Mouse (Mus musculus) adrenal gland, adult 8-10 months (tissue): ENCODE measurements around the gene Spats2l. TPM values are rescaled to one million over a fixed set of nuclear protein-coding genes. Genes with fewer than 3 reads are reported as not detected.

ENCODE experiments used
- DNase-seq: peaks from one replicate; pipeline ENCODE4 v3.0.0; 2022
- total RNA-seq, 4 experiments: library from RNA; stranded (reverse); gene quantifications; 2 replicates each; pipeline ENCODE4 v1.2.4; 2022

Spats2l gene
- total RNA-seq, 4 experiments from 2014 or later, result 3.6 to 4.7 (median 4.1) TPM

DNA sequence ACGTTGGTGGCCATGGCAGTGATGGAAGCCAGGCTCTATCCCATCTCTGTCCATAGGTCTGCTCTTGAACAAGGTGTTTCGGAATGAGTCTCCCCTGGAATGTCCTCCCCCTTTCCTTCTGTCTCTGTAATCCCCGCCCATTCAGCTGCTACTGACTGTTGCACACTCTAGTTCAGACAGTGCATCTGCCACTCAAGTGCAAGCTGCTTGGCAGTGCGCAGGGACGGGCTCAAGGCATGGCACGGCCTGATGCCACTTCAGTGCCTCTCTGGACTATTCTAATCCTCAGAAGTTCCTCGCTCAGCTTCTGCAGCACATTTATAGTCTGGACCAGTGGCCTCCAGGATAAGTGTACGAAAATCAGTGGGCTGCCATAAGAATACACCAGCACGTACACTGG lies 52.3 kb downstream of the Spats2l start:
- no peak for DNase-seq

DNA sequence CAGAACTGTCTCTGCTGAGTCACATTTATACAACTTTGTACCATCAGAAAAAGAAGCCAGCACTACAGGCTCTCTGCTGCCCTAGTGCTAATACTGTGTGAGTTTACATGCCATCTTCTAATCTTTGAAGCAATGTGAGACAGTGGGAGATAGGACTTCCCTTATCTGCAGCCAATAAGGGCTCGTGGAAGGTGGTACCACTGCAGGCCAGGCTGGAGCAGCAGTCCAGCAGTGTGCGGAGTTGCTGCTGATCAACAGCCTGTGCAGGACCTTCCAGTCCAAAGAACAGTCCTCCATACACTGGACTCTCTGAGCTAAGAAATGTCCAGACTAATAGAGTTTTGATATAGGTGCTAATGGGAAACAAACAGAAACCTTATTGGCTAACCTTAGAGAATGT lies 59.2 kb downstream of the Spats2l start:
- DNase-seq, result no peak

DNA sequence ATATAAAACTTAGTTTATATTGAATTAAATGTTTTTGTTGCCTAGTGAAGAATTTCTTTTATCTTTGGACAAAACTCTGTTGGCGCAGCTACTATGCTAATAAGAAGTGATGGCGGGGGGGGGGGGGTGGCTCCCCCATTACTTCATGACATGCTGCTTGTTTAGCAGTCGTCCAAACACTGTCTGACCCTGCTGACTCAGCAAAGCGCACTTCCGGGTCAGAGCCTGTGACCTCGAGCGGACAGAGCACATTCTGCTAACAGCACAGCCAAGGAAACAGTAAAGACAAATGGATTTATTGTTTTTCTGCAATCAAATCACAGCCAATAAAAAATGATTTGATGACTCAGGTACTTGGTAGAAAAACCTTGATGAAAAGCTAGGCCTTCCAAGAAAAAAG lies 61.2 kb downstream of the Spats2l start:
- peak; percentile 40 for DNase-seq

DNA sequence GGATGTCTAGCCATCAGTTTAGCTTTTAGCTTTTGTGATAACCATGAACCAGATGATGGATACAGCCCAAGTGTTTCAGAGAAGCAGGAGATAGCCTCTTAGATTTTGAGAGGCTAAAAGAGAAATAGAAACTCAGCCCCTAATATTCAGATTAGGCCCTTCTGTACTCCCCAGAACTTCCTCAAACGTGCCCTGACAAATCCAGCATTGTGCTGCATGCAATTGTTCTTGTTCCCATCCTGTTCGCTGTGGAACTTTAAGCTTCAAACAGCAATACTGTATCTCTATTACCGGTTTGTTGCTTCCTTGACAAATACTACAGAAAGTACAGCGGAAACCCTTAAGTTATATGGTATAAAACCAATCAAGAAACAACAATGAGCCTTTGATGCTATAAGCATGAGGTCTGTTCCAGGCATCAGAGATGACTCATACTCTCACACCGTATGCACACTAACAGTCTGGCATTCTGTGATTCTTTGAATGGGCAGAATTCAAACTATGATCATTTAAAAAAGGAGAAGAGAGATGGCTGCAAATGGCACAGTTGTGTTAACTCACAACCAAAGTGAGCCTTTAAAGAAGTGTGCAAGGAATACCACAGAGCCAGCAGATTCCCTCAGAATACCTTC lies 62.8 kb downstream of the Spats2l start:
- no peak for DNase-seq

DNA sequence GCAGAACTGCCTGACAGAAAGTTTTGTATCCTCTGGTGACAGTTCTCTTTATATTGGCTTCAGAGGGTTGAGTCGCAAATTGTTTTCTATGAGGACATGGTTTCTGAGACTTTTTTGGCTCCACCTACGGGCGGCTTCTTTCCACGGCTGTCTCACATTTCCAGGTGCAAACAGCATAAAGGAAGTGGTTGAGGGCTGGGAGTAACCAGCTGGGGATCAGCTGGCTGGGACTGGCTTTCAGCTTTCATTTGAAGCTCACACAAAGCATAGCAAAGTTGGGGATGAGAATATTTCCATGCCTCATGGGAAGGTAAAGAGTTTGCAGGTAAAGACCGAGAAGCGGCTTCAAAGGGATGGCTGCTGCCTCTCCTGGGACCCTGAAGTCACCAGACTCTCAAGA lies 65.9 kb downstream of the Spats2l start:
- DNase-seq, result no peak

DNA sequence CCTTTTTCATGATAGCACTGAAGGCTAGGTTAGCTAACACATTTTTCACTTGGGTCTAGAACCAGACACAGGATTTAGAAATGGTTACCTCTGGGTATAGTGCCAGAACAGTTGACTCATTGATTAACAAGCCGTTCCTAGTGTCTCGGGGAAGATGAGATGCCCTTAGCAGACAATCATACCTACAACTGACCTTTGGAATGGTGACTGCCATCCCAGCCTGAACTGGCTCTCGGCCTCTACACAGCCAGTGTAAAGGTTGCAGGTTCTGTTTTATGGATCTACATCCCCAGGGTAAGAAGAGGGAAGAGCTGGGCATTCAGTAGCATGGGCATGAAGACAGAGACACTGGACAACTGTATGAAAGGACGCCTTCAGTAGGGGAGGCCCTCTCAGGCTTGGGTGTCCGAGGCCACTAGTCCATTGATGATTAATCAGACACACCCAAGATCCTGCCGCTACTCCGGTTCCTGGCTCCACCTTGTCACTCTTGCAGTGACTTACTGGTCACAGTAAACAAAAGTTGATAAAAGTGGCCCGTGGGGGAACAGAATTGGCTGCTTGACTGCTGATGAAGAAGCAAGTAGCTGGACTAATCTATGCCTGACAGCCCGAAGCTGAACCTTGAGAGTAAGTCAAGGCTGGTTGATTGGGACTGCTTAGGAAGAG lies 71.2 kb downstream of the Spats2l start:
- no peak for DNase-seq

DNA sequence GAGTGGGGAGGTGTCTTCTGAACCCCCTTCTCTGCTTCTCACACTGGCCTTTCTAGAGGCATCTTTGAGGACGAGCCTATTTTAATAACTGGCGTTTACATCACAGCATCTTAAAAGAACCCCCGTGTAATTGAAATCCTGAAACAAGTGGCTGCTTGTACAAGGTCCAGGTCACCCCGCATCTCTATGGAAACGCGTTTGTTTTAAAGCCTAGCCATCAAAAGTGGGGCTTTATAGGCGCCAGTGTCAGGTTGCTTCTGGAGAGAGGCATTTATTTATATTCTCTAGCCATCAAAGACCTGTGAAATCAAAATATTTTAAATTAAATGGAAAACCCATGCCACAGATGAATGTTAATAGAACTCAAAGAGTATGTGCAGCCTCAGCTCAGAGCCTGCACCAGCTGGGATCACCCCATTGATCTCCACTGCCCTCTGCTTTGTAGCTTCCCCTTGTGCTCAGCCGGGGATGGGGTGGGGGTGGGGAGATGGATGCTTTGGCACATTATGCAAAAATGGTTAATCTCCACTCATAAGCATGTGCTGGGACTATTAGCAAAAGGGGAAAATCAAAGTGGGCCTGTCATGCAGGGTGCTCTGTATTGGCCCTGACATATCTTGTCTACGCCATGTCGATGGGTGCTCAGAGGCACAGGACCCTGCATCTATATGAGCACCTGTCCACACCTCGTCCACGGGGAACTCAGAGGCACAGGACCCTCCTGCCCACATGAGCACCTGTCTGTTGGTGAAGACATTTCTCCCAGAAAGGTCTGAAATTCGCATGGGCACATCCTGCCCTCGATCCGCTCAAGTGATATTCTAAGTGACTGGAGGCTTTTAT lies 73.1 kb downstream of the Spats2l start:
- DNase-seq, result no peak

DNA sequence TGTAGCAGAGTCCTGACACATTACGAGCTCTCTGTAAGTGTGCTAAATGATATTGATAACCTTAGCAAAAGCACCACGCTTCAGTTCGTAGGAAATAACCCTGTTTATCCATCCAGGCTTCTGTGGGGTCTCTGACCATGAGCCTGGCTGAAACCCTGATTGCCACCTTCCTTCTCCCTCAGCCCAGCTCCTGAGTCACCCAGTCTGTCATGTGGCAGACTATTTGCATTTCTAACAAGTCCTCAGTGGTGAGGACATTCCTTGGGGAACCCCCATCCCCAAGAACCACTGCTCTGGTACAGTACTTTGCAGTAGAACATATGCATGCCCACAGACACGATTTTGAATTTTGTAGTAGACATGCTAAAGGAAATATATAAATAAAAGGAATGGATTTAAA lies 75.1 kb downstream of the Spats2l start:
- no peak for DNase-seq

DNA sequence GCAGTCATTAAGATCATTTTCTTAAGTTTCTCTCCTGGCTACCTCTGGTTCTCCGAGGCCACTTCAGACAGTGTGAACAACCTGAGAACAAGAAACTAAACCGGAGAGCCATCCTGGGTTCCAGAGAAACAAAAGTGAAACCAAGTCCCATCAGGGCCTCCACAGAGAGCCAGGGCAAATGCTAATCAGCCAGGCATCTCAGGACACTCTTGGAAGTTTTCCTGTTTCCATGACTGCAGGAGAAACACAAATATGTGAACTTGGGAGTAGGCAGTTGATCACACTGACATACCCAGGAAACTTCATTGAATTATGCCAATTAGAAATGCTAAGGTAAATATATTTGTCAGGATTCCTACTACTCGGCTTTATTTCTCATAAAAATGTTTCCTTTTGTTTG lies 76.0 kb downstream of the Spats2l start:
- DNase-seq, result peak; percentile 6

DNA sequence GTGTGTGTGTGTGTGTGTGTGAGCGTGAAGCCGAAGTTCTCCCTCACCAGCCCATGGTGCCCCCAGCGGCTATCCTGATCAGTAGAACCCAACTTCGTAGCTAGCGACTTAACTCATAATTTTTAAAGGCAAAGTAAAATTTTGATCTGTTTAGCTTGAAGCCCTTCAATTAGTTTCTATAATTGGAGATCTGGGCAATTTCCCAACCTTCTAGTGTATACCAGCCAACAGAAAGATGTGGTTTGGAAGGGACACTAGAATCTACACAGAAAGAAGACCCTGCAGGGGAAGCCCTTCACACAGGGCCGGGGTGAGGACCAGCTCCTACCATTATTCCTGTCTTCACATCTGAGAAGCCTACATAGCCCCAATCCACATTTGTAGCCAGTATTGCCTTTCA lies 77.9 kb downstream of the Spats2l start:
- DNase-seq, result no peak

DNA sequence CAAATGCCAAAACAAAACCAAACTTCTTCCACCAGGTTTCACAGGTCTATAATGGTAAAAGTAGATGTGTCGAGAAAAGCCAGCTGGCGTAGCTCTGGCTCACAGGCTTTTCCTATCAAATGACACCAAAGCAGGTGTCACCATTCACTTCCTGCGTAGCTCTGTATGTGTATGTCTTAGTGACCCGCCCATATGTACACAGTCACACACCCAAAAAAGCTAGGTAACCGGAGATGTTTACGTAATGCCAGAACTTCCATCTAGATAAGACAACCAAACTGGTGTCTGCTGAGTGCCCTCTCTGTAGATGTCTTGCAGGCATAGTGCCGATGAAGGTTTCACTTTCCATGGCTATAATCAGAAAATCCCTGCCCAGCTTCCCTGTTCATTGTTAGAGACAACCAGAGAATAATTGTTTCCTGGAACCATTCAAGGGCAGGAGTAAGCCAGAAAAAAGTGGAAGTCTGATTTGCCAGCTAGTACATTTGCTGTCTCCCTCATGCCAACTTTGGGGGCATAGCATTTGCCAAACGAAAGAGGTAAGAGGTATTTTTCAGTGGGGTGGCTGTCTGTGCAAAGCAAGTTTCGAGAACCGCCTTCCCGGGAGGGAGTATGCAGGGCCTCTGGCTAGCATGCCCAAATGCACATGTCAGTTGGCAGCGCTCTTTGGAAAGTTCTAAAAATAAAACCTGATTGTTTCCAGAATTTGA lies 78.8 kb downstream of the Spats2l start:
- no peak for DNase-seq

DNA sequence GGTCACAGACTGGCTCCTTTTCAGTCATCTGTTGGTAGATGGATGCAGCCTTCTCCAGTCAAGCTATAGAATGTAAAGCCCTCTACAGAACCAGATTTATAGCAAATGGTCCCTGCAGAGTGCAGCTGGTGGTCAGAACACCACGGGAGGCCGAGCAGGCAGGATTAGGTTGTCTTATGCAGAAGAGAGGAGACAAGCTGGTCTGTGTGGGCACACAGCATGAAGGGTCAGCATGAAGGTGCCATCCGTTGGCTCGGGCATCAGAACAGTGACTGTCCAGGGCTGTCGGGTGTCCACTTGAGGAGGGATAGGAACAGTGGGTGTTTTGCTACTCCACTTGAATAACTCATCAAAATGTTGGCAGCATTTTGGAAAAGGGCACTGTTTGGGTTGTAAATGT lies 83.8 kb downstream of the Spats2l start:
- no peak for DNase-seq

DNA sequence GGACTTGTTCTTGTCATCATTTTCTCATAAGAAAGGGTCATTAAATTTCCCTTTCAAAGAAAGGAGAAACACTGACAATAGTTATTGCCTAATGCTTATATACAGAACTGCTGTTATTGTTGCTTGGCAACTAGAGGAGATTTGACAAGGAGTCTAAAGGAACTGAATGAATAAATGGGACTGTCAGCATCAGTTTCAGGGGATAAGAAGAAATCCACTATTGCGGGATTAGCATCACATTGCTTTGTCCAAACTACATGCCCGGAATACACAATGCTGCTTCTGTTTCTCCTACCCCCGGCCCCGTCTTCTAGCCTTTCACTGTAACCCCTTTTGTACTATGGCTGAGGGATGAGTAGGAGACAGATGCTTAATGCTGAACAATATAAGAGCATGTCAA lies 88.1 kb downstream of the Spats2l start:
- DNase-seq, result no peak

DNA sequence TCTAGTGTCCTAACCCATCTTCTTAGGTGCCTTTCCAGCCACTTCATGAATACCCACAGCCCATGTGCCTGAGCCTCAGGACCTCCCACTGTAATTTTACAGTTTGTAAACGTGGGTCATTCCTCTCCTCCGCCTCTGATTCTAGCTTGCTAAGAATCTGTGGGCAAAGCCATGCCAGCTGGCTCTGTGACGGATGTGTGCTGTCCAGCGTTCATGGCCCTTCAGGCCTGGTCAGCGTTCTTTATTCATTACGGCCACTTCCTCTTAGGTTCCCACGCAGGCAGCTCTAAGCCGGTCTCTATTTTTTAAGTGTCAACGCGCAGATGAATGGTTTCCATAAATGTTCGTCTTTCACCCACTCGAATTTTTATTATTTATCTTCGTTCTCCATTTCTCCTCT lies 94.7 kb downstream of the Spats2l start:
- DNase-seq, result no peak

DNA sequence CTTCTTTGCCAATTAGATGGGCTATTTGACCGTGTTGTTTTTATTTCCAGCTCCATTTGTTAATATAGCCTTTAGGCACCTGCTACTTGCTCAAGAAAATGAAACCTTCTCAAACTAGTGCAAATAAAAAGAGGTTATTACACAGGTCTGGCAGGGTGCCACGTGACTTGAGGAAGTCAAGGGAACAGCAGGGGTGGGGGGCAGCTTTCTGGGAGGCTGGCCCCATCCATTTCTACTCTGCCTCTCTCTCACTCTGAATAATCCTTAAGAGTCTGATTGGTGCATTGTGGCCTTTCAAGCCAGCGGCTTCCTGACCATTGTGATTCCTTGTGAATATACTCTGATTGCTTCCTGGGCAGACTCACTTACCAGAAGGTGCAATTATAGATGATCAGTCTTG lies 98.0 kb downstream of the Spats2l start:
- no peak for DNase-seq

DNA sequence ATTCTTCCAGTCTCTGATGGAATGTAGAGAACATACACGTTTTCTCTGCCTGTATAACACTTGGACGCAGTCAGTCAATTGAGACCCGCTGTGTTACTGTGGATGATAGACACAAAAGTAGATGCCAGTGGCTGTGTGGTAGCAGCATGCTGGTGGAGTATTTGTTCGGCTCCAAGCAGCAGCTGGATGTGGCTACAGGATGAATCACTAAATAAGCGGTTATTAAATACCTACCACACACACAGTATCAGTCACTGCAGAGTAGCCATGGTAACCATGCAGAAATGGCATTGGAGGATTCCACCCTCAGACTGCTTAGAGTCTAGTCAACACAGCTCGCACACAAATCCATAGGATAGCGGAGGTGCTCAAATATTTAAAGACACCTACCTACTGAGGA lies 100.0 kb downstream of the Spats2l start:
- DNase-seq, result no peak

DNA sequence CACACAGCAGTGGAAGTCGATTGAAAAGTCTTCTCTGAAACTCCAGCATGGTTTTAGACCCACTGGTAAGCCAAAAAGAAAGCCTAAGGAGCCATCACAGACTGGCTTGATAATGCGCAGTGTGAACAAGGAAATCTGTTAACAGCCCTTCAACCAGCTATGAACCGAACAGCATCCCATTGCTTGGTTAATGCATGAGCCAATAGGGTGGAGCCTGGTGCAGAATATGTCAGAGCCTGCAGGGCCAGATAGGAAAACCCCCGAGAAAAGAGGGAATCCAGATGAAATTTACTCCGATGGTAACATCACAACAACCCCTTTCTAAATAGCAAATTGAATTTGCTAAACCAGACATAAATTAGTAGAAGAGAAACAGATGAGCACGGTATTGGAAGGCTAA lies 101.1 kb downstream of the Spats2l start:
- DNase-seq, result no peak

DNA sequence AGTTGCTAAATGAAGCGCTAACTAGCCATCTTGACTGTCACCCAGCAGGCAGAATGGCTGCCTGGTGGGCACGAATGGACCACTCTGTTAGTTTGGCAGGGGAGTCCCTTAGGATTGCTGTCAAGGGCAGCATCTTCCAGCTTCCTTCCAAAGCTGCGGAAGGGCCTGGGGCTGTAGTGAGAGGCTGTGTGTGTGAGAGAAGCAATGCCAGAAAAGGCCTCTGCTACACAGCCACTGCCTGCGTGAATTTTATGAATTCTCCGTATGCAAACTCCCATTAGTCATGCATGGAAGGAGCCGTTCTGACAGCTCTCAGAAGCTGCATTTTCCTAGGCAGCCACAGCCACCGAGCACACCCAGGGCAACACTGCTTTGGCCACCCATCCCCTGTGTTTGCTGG lies 101.5 kb downstream of the Spats2l start:
- DNase-seq, result no peak

DNA sequence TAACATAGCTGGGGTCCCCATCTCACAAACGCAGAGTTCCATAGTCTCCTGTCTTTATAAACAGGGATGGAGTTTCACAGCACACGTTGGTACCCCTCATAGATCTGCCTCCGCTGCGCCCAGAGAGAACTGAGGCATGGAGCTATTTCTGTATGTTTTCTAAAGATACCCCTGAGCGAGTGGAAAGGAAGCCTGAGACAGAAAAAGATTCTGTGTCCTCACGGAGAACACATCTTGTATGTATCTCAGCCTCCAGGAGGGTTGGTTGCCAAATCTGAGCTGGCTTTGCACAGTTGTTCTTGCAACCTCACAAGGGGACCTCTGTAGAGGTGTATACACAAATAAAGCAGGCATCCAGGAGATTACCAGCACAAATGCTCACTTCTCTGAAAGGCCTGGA lies 105.0 kb downstream of the Spats2l start:
- DNase-seq, result no peak

DNA sequence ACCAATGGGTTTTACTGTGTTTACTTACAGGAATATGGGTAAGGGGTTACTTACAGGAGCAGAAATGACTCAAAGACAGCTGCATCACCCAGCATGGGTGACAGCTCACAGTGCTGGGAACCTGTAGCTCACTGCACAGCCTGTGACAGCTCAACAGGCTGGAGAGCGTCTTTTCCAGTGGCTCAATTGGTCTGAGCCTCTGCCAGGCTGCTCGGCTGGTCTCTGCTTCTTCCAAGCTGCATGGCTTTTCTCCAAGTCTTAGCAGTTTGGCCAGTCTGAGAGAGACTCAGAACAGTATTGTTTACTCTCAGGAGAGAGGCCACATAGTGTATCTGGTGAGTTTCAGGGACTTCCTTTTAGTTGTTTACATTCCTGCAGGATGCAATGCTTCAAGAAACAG lies 110.9 kb downstream of the Spats2l start:
- no peak for DNase-seq

DNA sequence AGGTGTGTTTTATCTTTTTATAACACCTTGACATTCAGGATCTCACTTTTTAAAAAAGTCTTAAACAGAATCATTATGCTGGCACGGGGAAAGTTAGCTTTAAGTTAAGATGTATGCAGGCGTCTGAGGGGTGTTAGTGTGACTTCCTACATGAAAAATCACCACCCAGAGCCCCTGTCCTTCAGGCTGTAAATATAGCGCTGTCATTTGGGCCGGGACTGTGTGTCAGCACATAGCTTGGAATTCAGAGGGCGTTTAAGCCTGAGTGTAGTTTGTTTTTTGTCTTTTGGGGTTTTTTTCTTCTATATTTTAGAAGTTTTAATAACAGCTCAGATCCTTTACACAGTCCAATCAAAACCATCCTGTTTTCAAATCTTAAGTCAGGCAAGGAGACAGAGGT lies 115.8 kb downstream of the Spats2l start:
- DNase-seq, result no peak

DNA sequence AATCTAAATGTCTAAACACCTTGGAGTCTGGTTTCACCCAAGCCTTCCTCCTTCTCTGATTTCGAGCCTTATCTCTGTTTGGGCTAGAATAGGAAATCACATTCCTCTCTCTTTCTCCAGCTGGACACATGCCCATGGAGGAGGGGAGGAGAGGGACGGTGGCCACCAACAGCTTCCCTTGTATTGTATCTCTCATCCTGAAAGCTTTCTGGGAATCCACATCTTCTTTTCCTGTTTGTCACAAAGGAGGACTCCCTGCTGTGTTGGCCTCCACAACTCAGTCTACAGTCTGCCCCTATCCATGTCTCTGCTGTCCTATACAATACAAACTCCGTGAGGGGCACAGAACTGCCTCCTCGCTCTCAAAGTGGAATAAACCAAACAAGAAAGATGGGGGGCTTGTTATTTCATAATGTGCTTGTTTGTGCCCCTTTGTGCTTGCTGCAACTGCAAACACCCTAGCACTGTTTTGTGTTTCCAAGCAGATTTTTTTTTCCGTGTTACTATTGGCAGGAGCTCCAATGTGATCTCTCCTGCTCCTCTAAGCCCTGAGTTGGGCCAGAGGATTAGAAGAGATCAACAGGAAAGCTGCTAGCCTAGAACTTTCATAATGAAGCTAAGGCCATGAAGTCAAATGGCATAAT lies 116.4 kb downstream of the Spats2l start:
- DNase-seq, result no peak

DNA sequence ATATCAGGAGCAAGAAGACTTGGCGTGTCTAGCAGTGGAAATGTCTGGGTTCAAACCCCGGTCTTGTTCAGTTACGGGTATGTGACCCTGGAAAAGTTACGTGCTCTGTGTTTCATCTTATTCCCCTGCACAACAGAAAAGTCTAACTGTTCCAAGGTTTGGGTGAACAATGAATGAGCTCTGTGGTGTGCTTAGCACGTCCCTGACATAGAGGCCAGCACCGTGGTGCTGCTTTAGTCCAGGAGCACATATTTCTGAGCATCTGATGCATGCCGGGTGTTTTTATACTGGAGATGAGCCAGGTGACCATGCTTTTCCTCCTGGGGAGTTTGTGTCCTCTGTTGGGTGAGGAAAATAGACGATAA lies 116.9 kb downstream of the Spats2l start:
- no peak for DNase-seq
